Mouse (Mus musculus): ENCODE results near the gene Asic4. TPM values are rescaled to one million over a fixed set of nuclear protein-coding genes. Genes with fewer than 3 reads are reported as not detected.

Gene Asic4
- polyA plus RNA-seq, 1 experiment from 2014 or later = 0.11 TPM

- Histone ChIP-seq H3K4me2 (no peak overlapping the region), H3K9ac (ENCODE audit: low read depth, low read length) (no peak overlapping the region), H3K4me3 (ENCODE audit: low read depth, low read length) (no peak overlapping the region), H3K27ac (ENCODE audit: low read depth, low read length) (no peak overlapping the region), H3K36me3 (ENCODE audit: control insufficient read depth, insufficient read depth, low read length) (no peaks in the 10 kb centered on the region), H3K27me3 (ENCODE audit: control insufficient read depth, insufficient read depth, low read length) (peaks cover 73% of the 10 kb centered on the region), H3K9me3 (replicated peaks; ENCODE audit: control insufficient read depth, low read length) (no peaks in the 10 kb centered on the region), H3K4me1 (ENCODE audit: control insufficient read depth, insufficient read depth, low read length) (peaks cover 36% of the 10 kb centered on the region)
- ATAC-seq (replicated peaks; ENCODE audit: insufficient number of reproducible peaks, low FRiP score, low TSS enrichment) = no peak
- WGBS (ENCODE audit: insufficient replicate concordance) = 31% methylated on average over 5 of the region's 5 CpGs
These were observed 5.7 kb downstream of the Asic4 start for GRCm38 (mm10) chr1:75455948-75456347.

GRCm38 (mm10) chr1:75456746-75457564 is 6.7 kb downstream of the Asic4 start:
- Histone ChIP-seq H3K36me3 (ENCODE audit: control insufficient read depth, insufficient read depth, low read length) (no peaks in the 10 kb centered on the region), H3K4me1 (ENCODE audit: control insufficient read depth, insufficient read depth, low read length) (peaks cover 32% of the 10 kb centered on the region), H3K4me3 (ENCODE audit: low read depth, low read length) (no peak overlapping the region), H3K9me3 (replicated peaks; ENCODE audit: control insufficient read depth, low read length) (no peaks in the 10 kb centered on the region), H3K27ac (ENCODE audit: low read depth, low read length) (no peak overlapping the region), H3K27me3 (ENCODE audit: control insufficient read depth, insufficient read depth, low read length) (peaks cover 63% of the 10 kb centered on the region), H3K9ac (ENCODE audit: low read depth, low read length) (no peak overlapping the region), H3K4me2 (no peak overlapping the region)
- 10% methylated on average over 14 of the region's 14 CpGs for WGBS (ENCODE audit: insufficient replicate concordance)
- ATAC-seq (replicated peaks; ENCODE audit: insufficient number of reproducible peaks, low FRiP score, low TSS enrichment) = no peak

- H3K9ac ChIP-seq (ENCODE audit: low read depth, low read length) = no peak overlapping the region
- peaks cover 56% of the 10 kb centered on the region for H3K27me3 ChIP-seq (ENCODE audit: control insufficient read depth, insufficient read depth, low read length)
- H3K4me1 ChIP-seq (ENCODE audit: control insufficient read depth, insufficient read depth, low read length) = peaks cover 33% of the 10 kb centered on the region
- H3K4me2 ChIP-seq = peak overlapping the region; percentile 55
- 0 out of 2 replicates have a peak overlapping the region, but pooled peaks have one; percentile 16 for H3K4me3 ChIP-seq (ENCODE audit: low read depth, low read length)
- 4% methylated on average over 8 of the region's 10 CpGs for WGBS (ENCODE audit: insufficient replicate concordance)
- no peak overlapping the region for H3K27ac ChIP-seq (ENCODE audit: low read depth, low read length)
- H3K36me3 ChIP-seq (ENCODE audit: control insufficient read depth, insufficient read depth, low read length) = no peaks in the 10 kb centered on the region
- no peaks in the 10 kb centered on the region for H3K9me3 ChIP-seq (replicated peaks; ENCODE audit: control insufficient read depth, low read length)
- ATAC-seq (replicated peaks; ENCODE audit: insufficient number of reproducible peaks, low FRiP score, low TSS enrichment) = no peak
These were observed 7.4 kb downstream of the Asic4 start for GRCm38 (mm10) chr1:75457710-75458024.

GRCm38 (mm10) chr1:75458025-75458788 is 8.0 kb downstream of the Asic4 start:
- Histone ChIP-seq H3K4me2 (peak overlapping the region; percentile 55), H3K4me3 (ENCODE audit: low read depth, low read length) (peak overlapping the region; percentile 16), H3K9me3 (replicated peaks; ENCODE audit: control insufficient read depth, low read length) (no peaks in the 10 kb centered on the region), H3K27ac (ENCODE audit: low read depth, low read length) (no peak overlapping the region; the same call in 1 of the 2 replicates), H3K4me1 (ENCODE audit: control insufficient read depth, insufficient read depth, low read length) (peaks cover 36% of the 10 kb centered on the region), H3K9ac (ENCODE audit: low read depth, low read length) (peak overlapping the region; percentile 1; the same call in 1 of the 2 replicates), H3K27me3 (ENCODE audit: control insufficient read depth, insufficient read depth, low read length) (peaks cover 52% of the 10 kb centered on the region), H3K36me3 (ENCODE audit: control insufficient read depth, insufficient read depth, low read length) (no peaks in the 10 kb centered on the region)
- 2% methylated on average over 42 of the region's 42 CpGs for WGBS (ENCODE audit: insufficient replicate concordance)
- 0 out of 2 replicates have a peak, but pooled peaks have one; percentile 37 for ATAC-seq (replicated peaks; ENCODE audit: insufficient number of reproducible peaks, low FRiP score, low TSS enrichment)

DNA sequence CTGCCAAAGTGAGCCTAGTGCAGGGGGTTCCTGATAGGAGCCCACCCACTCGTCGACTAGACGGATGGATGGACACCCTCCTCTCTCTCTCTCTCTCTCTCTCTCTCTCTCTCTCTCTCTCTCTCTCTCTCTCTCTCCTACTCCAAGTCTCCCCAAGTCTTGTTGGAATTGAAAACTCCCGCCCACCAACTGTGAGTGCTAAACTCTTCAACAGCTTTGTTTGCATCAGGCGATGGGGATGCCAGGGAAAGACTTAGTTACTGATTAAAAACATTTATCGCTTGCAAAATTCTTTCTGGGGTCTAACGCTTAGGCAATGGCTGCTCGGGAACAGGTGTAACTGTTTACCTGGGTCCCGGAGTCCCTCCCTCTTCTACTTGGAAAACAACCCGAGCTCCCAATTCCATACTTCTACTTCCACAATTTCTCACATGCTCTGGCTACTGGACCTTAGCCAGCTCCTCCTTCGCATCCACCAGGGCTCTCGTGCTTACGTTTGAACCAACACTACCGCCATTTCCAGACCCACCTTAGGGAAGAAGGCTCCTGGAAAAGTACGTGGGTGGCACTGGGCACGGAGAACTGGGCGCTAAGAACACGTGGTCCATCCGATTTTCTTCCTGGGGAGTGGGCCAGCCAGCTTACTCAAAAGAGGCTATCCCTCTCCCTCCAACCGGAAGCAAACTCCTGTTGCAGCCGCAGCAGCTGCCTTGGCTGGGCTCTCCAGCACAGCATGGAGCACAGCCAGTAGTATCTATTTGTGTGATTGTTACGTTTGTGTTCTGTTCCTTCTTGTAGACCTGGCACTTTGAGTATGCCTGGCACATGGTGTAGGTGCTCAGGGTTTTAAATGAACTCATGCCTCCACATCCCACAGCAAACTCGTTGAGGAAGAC is 8.8 kb downstream of the Asic4 start:
- no peaks in the 10 kb centered on the region for H3K36me3 ChIP-seq (ENCODE audit: control insufficient read depth, insufficient read depth, low read length)
- H3K27ac ChIP-seq (ENCODE audit: low read depth, low read length) = no peak overlapping the region; the same call in 1 of the 2 replicates
- peaks cover 42% of the 10 kb centered on the region for H3K4me1 ChIP-seq (ENCODE audit: control insufficient read depth, insufficient read depth, low read length)
- peak overlapping the region; percentile 28; the same call in 1 of the 2 replicates for H3K9ac ChIP-seq (ENCODE audit: low read depth, low read length)
- peak overlapping the region; percentile 55 for H3K4me2 ChIP-seq
- no peaks in the 10 kb centered on the region for H3K9me3 ChIP-seq (replicated peaks; ENCODE audit: control insufficient read depth, low read length)
- WGBS (ENCODE audit: insufficient replicate concordance) = 16% methylated on average over 23 of the region's 23 CpGs
- peaks cover 50% of the 10 kb centered on the region for H3K27me3 ChIP-seq (ENCODE audit: control insufficient read depth, insufficient read depth, low read length)
- no peak for ATAC-seq (replicated peaks; ENCODE audit: insufficient number of reproducible peaks, low FRiP score, low TSS enrichment)
- peak overlapping the region; percentile 16 for H3K4me3 ChIP-seq (ENCODE audit: low read depth, low read length)

- no peak overlapping the region for H3K4me3 ChIP-seq (ENCODE audit: low read depth, low read length)
These were observed 10.1 kb downstream of the Asic4 start for GRCm38 (mm10) chr1:75460297-75460696.

GRCm38 (mm10) chr1:75462636-75463035 is 12.4 kb downstream of the Asic4 start:
- no peak overlapping the region for H3K4me2 ChIP-seq
- H3K27me3 ChIP-seq (ENCODE audit: control insufficient read depth, insufficient read depth, low read length) = peaks cover 25% of the 10 kb centered on the region
- WGBS (ENCODE audit: insufficient replicate concordance) = 28% methylated on average over 1 of the region's 1 CpGs
- no peak overlapping the region for H3K27ac ChIP-seq (ENCODE audit: low read depth, low read length)
- H3K9me3 ChIP-seq (replicated peaks; ENCODE audit: control insufficient read depth, low read length) = no peaks in the 10 kb centered on the region
- H3K4me3 ChIP-seq (ENCODE audit: low read depth, low read length) = no peak overlapping the region
- H3K9ac ChIP-seq (ENCODE audit: low read depth, low read length) = no peak overlapping the region
- no peaks in the 10 kb centered on the region for H3K36me3 ChIP-seq (ENCODE audit: control insufficient read depth, insufficient read depth, low read length)
- peaks cover 35% of the 10 kb centered on the region for H3K4me1 ChIP-seq (ENCODE audit: control insufficient read depth, insufficient read depth, low read length)
- ATAC-seq (replicated peaks; ENCODE audit: insufficient number of reproducible peaks, low FRiP score, low TSS enrichment) = no peak

More at GRCm38 (mm10) chr1:75460297-75460696, 10.1 kb downstream of the Asic4 start:
- Histone ChIP-seq H3K4me1 (ENCODE audit: control insufficient read depth, insufficient read depth, low read length) (peaks cover 47% of the 10 kb centered on the region), H3K9me3 (replicated peaks; ENCODE audit: control insufficient read depth, low read length) (no peaks in the 10 kb centered on the region), H3K4me2 (no peak overlapping the region), H3K9ac (ENCODE audit: low read depth, low read length) (no peak overlapping the region), H3K27me3 (ENCODE audit: control insufficient read depth, insufficient read depth, low read length) (peaks cover 39% of the 10 kb centered on the region), H3K36me3 (ENCODE audit: control insufficient read depth, insufficient read depth, low read length) (no peaks in the 10 kb centered on the region), H3K27ac (ENCODE audit: low read depth, low read length) (no peak overlapping the region)
- 50% methylated on average over 7 of the region's 7 CpGs for WGBS (ENCODE audit: insufficient replicate concordance)
- no peak for ATAC-seq (replicated peaks; ENCODE audit: insufficient number of reproducible peaks, low FRiP score, low TSS enrichment)

GRCm38 (mm10) chr1:75463652-75464204 is 13.5 kb downstream of the Asic4 start:
- Histone ChIP-seq H3K27ac (ENCODE audit: low read depth, low read length) (no peak overlapping the region), H3K36me3 (ENCODE audit: control insufficient read depth, insufficient read depth, low read length) (no peaks in the 10 kb centered on the region), H3K4me1 (ENCODE audit: control insufficient read depth, insufficient read depth, low read length) (peaks cover 24% of the 10 kb centered on the region), H3K9me3 (replicated peaks; ENCODE audit: control insufficient read depth, low read length) (no peaks in the 10 kb centered on the region), H3K27me3 (ENCODE audit: control insufficient read depth, insufficient read depth, low read length) (peaks cover 27% of the 10 kb centered on the region), H3K4me3 (ENCODE audit: low read depth, low read length) (no peak overlapping the region), H3K9ac (ENCODE audit: low read depth, low read length) (no peak overlapping the region), H3K4me2 (peak overlapping the region; percentile 18; the same call in 1 of the 2 replicates)
- WGBS (ENCODE audit: insufficient replicate concordance) = 54% methylated on average over 5 of the region's 5 CpGs
- no peak for ATAC-seq (replicated peaks; ENCODE audit: insufficient number of reproducible peaks, low FRiP score, low TSS enrichment)
